Mouse (Mus musculus) liver, postnatal 0 days (tissue): Measurements from ENCODE around the gene Lin37. TPM values are rescaled to one million over a fixed set of nuclear protein-coding genes. Genes with fewer than 3 reads are reported as not detected.

Experiments
- ATAC-seq: fragments of 200-750 bp; cut with Nextera tagmentation; 2 replicates; pipeline ENCODE4 v1.8.0; 2017; ENCODE audit warnings: mild to moderate bottlenecking, moderate library complexity
- DNase-seq: peaks from one replicate; pipeline ENCODE4 v3.0.0-alpha.2; 2016
- H3K27ac ChIP-seq: fragments of 300-500 bp; sonication (generic); 2 replicates; pipeline ENCODE4 v1.5.1; 2014; ENCODE audit warnings: antibody characterized with exemption, moderate library complexity, mild to moderate bottlenecking, low read depth
- H3K27me3 ChIP-seq: fragments of 300-500 bp; sonication (generic); 2 replicates; pipeline ENCODE4 v1.6.1; 2014; ENCODE audit warnings: low read length, control low read depth, mixed read lengths; ENCODE audit not compliant: insufficient read depth
- H3K36me3 ChIP-seq: fragments of 300-500 bp; sonication (generic); replicated peaks from 2 replicates; pipeline ENCODE4 v1.6.1; 2014; ENCODE audit warnings: mild to moderate bottlenecking, control low read depth, low read length, moderate library complexity, mixed read lengths; ENCODE audit not compliant: insufficient read depth
- H3K4me1 ChIP-seq: fragments of 300-500 bp; sonication (generic); 2 replicates; pipeline ENCODE4 v1.6.1; 2014; ENCODE audit warnings: antibody characterized with exemption, mild to moderate bottlenecking, control low read depth; ENCODE audit not compliant: insufficient read depth
- H3K4me2 ChIP-seq: fragments of 300-500 bp; sonication (generic); 2 replicates; pipeline ENCODE4 v1.6.1; 2014; ENCODE audit warnings: low read depth, mild to moderate bottlenecking, low read length, moderate library complexity, mixed read lengths
- H3K4me3 ChIP-seq: fragments of 300-500 bp; sonication (generic); 2 replicates; pipeline ENCODE4 v1.5.1; 2014; ENCODE audit warnings: low read depth, low read length
- H3K9ac ChIP-seq: fragments of 300-500 bp; sonication (generic); replicated peaks from 2 replicates; pipeline ENCODE4 v1.6.1; 2014; ENCODE audit warnings: mild to moderate bottlenecking, moderate library complexity
- H3K9me3 ChIP-seq: fragments of 300-500 bp; sonication (generic); 2 replicates; pipeline ENCODE4 v1.6.1; 2016; ENCODE audit warnings: mild to moderate bottlenecking, control low read depth, low read length, mixed read lengths
- CTCF ChIP-seq: sonication (generic); IDR thresholded peaks from 2 replicates; pipeline ENCODE4 v1.5.1; 2016; ENCODE audit warnings: antibody characterized with exemption, low read depth
- EP300 ChIP-seq: IDR thresholded peaks from 2 replicates; pipeline ENCODE4 v1.6.1; 2016; ENCODE audit warnings: antibody characterized with exemption, low read depth, mild to moderate bottlenecking
- WGBS: fragments of 180-500 bp; shearing (Covaris S2); extraction: QIAGEN DNeasy Blood & Tissue Kit; methylation state at CpG from one replicate; pipeline ENCODE4 v1.1.7; 2014; ENCODE audit not compliant: insufficient replicate concordance; 5-methylcytosine and 5-hydroxymethylcytosine counted together
- polyA plus RNA-seq: library from polyadenylated mRNA; unstranded; fragments of >200 nt; fragmentation: Nextera tagmentation; extraction: Ambion mirVana; gene quantifications from 2 replicates; pipeline ENCODE4 v1.2.1, GENCODE M21; 2015

Lin37 gene
- polyA plus RNA-seq, 1 experiment from 2014 or later: 16.0 TPM

DNA sequence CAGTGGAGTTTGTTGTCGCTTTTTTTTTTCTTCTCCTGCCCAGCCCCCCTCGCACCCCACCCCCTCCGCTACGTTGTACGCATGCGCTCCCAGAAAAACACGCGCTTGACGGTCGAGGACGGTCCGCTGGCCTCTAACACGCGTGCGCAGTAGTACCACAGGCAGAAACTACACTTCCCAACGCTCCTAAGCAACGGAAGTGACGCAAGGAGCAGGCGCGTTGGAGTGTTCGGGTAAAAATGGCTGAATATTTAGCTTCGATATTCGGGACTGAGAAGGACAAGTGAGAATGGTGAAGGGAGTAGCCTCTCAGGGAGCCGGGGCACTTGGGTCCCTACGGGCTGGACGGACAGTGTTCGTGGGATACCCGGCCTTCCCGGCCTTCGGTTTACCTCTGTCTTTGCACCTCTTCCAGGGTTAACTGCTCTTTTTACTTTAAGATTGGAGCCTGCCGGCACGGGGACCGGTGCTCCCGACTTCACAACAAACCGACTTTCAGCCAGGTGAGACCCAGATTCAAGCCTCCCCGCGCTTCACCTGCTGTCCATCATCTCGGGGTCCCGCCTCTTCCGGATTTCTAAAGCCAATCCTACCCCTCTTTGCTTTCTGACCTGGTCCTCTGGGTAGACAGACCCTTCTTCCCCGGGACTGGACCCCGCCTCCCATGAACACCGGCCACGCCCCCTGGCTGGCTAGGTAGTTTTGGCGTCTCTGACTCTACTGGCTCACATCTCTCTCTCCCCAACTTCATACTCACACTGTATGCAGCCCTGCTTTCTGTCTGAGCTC, 3.7 kb upstream of the Lin37 start, which contains the start of the genes U2af1l4, Gm49396 and Psenen:
U2af1l4 (plus strand) TSS at position 185 of the 789 bp plus-strand sequence.
Gm49396 (plus strand) TSS at position 228 of the 789 bp plus-strand sequence.
Psenen (minus strand) TSS at position 511 of the 789 bp plus-strand sequence.
- H3K9me3 ChIP-seq: no peaks in the 10 kb centered on the region
- H3K4me2 ChIP-seq: peak within 1 kb of the TSS; percentile 93
- peak within 1 kb of the TSS; percentile 73 for H3K4me3 ChIP-seq
- TF ChIP-seq CTCF: no peak
- TF ChIP-seq EP300: no peak
- DNase-seq: peak; percentile 95
- no peaks in the 10 kb centered on the region for H3K27me3 ChIP-seq
- peaks cover 27% of the 10 kb centered on the region for H3K36me3 ChIP-seq
- peak; percentile 85 for ATAC-seq
- peaks cover 20% of the 10 kb centered on the region for H3K4me1 ChIP-seq
- under 1% methylated on average over 45 of the region's 45 CpGs for WGBS
- peak within 1 kb of the TSS; percentile 76 for H3K9ac ChIP-seq
- H3K27ac ChIP-seq: peak within 1 kb of the TSS; percentile 95

DNA sequence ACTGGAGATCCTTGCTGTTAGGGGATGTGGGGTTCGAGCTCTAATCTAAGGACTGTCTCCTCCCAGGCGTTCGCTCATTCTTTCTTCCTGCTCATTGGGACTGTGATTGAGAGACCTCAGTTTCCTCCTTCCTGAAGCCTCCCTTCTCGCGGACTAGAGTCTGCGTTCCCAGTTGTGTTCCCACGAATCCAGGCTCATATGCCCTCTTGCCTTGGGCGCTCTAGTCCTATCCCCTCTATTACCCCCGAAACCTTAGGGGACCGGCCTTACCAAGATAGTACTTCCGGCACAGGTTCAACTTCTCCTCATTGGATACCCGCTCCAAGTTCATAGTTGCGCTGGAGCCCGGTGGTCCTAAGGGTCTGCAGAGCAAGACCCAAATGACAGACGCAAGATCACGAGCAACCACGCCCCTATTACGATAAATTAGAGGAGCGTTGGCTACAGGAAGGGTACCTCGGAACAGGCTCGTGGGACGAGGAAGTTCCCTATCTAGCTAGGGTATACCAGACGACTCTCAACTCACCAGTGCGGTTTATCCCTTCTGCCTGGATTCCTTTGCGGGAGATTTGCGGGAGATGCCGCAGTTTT, 3.0 kb upstream of the Lin37 start:
- H3K9me3 ChIP-seq: no peaks in the 10 kb centered on the region
- H3K4me2 ChIP-seq: peak overlapping the region; percentile 93
- no peak for TF ChIP-seq EP300
- no peak for TF ChIP-seq CTCF
- peak overlapping the region; percentile 65 for H3K27ac ChIP-seq
- under 1% methylated on average over 27 of the region's 27 CpGs for WGBS
- peaks cover 23% of the 10 kb centered on the region for H3K36me3 ChIP-seq
- peak overlapping the region; percentile 76 for H3K9ac ChIP-seq
- H3K4me3 ChIP-seq: peak overlapping the region; percentile 73
- DNase-seq: no peak
- H3K27me3 ChIP-seq: no peaks in the 10 kb centered on the region
- peaks cover 24% of the 10 kb centered on the region for H3K4me1 ChIP-seq
- no peak for ATAC-seq

DNA sequence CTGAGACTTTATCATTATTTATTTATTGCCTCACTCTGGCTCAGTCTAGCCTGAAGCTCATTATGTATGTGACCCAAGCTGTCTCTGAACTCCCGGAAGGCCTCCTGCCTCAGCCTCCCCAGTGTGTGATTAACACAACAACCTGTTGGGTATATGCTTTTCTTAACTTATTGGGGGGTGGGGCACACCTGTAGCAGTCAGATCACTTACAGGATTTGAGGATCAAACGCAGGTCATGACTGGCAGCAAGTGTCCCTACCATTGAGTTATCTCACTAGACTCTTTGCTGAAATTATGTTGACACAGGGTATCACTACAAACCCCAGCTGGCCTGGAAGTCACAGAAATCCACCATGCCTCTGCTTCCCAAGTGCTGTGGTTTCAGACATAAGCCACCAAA, 658 bp upstream of the Lin37 start:
- Histone ChIP-seq H3K9me3 (no peaks in the 10 kb centered on the region), H3K27me3 (no peaks in the 10 kb centered on the region), H3K4me2 (peak overlapping the region; percentile 80; the same call in 1 of the 2 replicates), H3K4me1 (peaks cover 24% of the 10 kb centered on the region), H3K27ac (peak overlapping the region; percentile 55; the same call in 1 of the 2 replicates), H3K36me3 (peaks cover 20% of the 10 kb centered on the region), H3K9ac (no peak overlapping the region), H3K4me3 (no peak overlapping the region)
- WGBS: 67% methylated on average over 2 of the region's 2 CpGs
- no peak for DNase-seq
- TF ChIP-seq CTCF (no peak), EP300 (no peak)
- ATAC-seq: no peak

DNA sequence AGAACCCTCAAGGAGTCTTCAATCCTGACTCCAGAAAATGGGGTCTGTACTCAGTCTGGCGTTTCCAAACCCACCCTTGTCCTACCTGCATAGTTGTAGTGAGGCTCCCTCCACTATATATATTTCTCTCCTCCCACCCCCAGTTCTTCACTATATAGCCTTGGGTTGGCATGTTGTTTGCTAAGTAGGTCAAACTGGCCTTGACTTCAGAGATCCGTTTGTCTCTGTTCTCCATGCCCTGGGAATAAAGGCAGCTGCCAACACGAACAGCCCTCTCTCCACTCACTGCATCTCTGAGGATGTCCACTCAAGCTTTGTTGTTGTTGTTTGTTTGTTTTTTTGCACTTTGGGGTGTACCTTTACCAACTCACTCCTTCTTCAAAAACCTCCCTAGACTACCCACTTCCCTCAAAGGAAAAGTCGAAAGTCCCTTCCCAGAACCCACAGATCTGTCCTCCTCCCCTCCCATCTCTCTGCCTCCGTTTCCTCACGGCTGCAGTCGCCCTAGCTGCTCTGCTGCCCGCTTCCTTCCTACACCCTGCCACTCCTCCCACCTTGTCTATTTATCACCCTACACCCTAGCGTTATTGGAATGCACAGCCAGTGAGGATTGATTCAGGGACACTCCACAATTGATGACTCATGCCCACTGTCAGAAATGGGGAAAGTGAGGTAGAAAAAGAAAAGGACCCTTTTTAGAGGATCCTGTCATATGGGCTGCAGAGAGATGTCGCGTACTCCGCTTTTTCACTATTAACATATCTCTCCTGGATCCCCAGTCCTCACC, 789 bp downstream of the Lin37 start:
- TF ChIP-seq EP300 (no peak), CTCF (no peak)
- Histone ChIP-seq H3K4me2 (peak overlapping the region; percentile 80), H3K4me1 (peaks cover 20% of the 10 kb centered on the region), H3K9ac (peak overlapping the region; percentile 60), H3K36me3 (peaks cover 22% of the 10 kb centered on the region), H3K27ac (peak overlapping the region; percentile 55), H3K4me3 (peak overlapping the region; percentile 58), H3K27me3 (no peaks in the 10 kb centered on the region), H3K9me3 (no peaks in the 10 kb centered on the region)
- ATAC-seq (peak; percentile 18), DNase-seq (no peak)
- 8% methylated on average over 12 of the region's 12 CpGs for WGBS

DNA sequence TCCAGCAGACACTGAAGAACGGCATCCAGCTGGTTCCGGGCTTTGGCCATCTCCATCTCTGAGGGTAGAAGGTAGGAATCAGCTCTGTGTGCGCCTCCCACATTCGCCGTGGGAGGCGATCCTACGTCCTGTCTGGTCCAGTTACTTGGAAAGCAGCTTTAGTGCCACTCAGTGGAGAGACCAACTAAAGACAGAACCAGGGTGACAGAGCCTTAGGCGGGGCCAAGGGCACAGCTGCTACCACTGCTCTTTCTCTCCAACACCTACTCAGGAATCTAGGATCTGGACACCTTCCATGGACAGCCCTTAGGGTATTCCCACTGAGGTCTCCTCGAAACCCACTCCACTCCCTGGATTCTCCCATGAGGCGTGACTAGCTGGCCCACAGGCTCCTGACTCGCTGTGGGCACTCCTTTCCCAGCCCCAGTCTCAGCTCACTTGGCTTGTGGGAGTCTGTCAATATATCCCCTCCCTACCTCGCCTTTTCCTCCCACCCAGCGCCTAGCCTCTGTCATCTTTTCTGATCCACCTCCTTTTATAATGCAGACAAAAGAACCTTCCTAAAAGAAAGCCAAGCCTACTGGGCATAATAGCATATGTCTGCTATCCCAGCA, 1.6 kb downstream of the Lin37 start:
- TF ChIP-seq CTCF (no peak), EP300 (no peak)
- Histone ChIP-seq H3K36me3 (peaks cover 22% of the 10 kb centered on the region), H3K9ac (peak overlapping the region; percentile 31; the same call in 1 of the 2 replicates), H3K4me3 (peak overlapping the region; percentile 58; the same call in 1 of the 2 replicates), H3K9me3 (no peaks in the 10 kb centered on the region), H3K4me2 (peak overlapping the region; percentile 80), H3K27me3 (no peaks in the 10 kb centered on the region), H3K27ac (no peak overlapping the region), H3K4me1 (peaks cover 26% of the 10 kb centered on the region)
- ATAC-seq (no peak), DNase-seq (no peak)
- WGBS: 84% methylated on average over 13 of the region's 13 CpGs
